Mouse (Mus musculus): ENCODE results near the gene Glp1r.

Glp1r gene

GRCm38 (mm10) chr17:30901627-30902026, at the start of gene Glp1r:
TSS of gene Glp1r (plus strand) at chr17:30901817.
- in situ Hi-C loops (cut with MboI, MseI) = no loop called here

- in situ Hi-C loops (cut with MboI, MseI) = no loop called here
Measured at GRCm38 (mm10) chr17:30852345-30852744, 49.3 kb upstream of the Glp1r start.

- in situ Hi-C loops (cut with MboI, MseI) = no loop called here
Measured at GRCm38 (mm10) chr17:30857347-30857746, 44.3 kb upstream of the Glp1r start.

GRCm38 (mm10) chr17:30858586-30859259, 42.9 kb upstream of the Glp1r start:
- in situ Hi-C loops (cut with MboI, MseI) = no loop called here

- in situ Hi-C loops (cut with MboI, MseI) = no loop called here
Measured at GRCm38 (mm10) chr17:30859989-30860585, 41.5 kb upstream of the Glp1r start.

GRCm38 (mm10) chr17:30860606-30861005, 41.0 kb upstream of the Glp1r start:
- in situ Hi-C loops (cut with MboI, MseI) = no loop called here

GRCm38 (mm10) chr17:30866281-30866680, 35.3 kb upstream of the Glp1r start:
- in situ Hi-C loops (cut with MboI, MseI) = no loop called here

- in situ Hi-C loops (cut with MboI, MseI) = no loop called here
Measured at GRCm38 (mm10) chr17:30866966-30867365, 34.7 kb upstream of the Glp1r start.

GRCm38 (mm10) chr17:30871040-30871439, 30.6 kb upstream of the Glp1r start:
- in situ Hi-C loops (cut with MboI, MseI) = no loop called here

- in situ Hi-C loops (cut with MboI, MseI) = no loop called here
Measured at GRCm38 (mm10) chr17:30874276-30874675, 27.3 kb upstream of the Glp1r start.

- in situ Hi-C loops (cut with MboI, MseI) = no loop called here
Measured at GRCm38 (mm10) chr17:30877456-30877855, 24.2 kb upstream of the Glp1r start.

GRCm38 (mm10) chr17:30878626-30879025, 23.0 kb upstream of the Glp1r start:
- in situ Hi-C loops (cut with MboI, MseI) = no loop called here

GRCm38 (mm10) chr17:30880391-30880790, 21.2 kb upstream of the Glp1r start:
- in situ Hi-C loops (cut with MboI, MseI) = no loop called here

- in situ Hi-C loops (cut with MboI, MseI) = no loop called here
Measured at GRCm38 (mm10) chr17:30881001-30881400, 20.6 kb upstream of the Glp1r start.

GRCm38 (mm10) chr17:30882206-30882605, 19.4 kb upstream of the Glp1r start:
- in situ Hi-C loops (cut with MboI, MseI) = no loop called here

GRCm38 (mm10) chr17:30883534-30883933, 18.1 kb upstream of the Glp1r start:
- in situ Hi-C loops (cut with MboI, MseI) = no loop called here

GRCm38 (mm10) chr17:30892086-30892485, 9.5 kb upstream of the Glp1r start:
- in situ Hi-C loops (cut with MboI, MseI) = no loop called here

GRCm38 (mm10) chr17:30892730-30893129, 8.9 kb upstream of the Glp1r start:
- in situ Hi-C loops (cut with MboI, MseI) = no loop called here

- in situ Hi-C loops (cut with MboI, MseI) = no loop called here
Measured at GRCm38 (mm10) chr17:30897075-30897474, 4.5 kb upstream of the Glp1r start.

GRCm38 (mm10) chr17:30904096-30904495, 2.5 kb downstream of the Glp1r start:
- in situ Hi-C loops (cut with MboI, MseI) = no loop called here

GRCm38 (mm10) chr17:30907577-30907976, 6.0 kb downstream of the Glp1r start:
- in situ Hi-C loops (cut with MboI, MseI) = no loop called here

GRCm38 (mm10) chr17:30910866-30911731, 9.5 kb downstream of the Glp1r start:
- in situ Hi-C loops (cut with MboI, MseI) = no loop called here

- in situ Hi-C loops (cut with MboI, MseI) = no loop called here
Measured at GRCm38 (mm10) chr17:30911732-30912088, 10.1 kb downstream of the Glp1r start.
